Mouse (Mus musculus) 416B (cell line): Measurements from ENCODE around the gene Mob3b.

ENCODE experiments used
- DNase-seq: peaks from one replicate; pipeline ENCODE4 v3.0.0; 2011; ENCODE audit warnings: low read depth

The Mob3b gene

DNA sequence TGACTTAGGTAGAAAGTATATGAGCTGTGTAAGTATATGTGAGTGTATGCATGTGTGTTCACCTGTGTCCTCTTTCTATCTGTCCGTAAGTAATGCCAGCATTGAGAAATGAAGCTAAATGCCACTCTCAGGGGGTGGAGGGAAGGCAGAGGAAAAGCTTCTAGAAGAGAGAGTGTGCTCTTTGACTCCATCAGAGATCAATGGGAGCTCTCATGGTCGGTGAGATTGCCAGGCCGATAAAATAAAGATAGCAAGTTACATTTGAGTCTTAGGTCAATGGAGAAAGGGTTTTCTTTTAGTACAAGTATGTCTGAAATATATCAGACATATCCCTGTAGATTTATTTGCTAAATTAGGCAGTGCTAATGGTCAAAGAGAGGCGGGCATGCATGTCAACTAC lies 9.0 kb downstream of the Mob3b start:
- DNase-seq, result no peak

DNA sequence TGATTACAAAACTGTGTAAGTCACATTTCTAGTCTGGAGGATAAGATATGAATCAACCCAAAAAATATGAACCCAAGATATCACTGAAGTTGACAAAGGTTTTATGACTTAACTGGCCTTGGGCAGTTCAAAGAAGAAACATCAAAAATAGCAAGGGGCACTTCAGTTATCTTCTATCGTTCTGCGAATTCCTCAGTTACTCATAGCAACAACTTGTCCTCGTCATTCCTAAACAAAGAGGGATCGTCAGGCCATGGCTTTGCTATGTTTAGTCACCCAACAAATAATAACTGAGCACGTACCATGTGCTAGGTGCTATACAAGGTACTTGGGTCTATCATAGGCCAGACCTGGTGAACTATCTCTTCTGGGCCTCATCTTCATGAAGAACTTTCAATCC lies 10.7 kb downstream of the Mob3b start:
- no peak for DNase-seq

DNA sequence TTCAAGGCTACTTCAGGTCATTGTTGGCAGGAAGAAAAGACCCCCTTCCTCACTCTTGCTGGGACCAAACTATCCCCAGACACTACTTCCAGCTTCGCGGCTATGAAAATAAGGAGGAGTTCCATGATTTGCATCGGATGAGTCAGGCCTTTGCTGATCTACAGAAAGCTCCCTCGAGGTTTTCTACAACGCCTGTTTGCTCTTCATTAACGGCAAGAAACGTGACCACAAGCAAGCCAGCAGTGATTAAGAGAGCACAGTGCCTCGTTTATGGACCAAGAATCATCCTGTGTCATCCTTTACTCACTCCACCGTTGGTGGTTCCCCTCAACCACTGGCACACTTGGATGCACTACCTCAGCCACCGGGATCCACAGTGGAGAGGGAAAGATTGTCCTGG lies 11.6 kb downstream of the Mob3b start:
- no peak for DNase-seq

DNA sequence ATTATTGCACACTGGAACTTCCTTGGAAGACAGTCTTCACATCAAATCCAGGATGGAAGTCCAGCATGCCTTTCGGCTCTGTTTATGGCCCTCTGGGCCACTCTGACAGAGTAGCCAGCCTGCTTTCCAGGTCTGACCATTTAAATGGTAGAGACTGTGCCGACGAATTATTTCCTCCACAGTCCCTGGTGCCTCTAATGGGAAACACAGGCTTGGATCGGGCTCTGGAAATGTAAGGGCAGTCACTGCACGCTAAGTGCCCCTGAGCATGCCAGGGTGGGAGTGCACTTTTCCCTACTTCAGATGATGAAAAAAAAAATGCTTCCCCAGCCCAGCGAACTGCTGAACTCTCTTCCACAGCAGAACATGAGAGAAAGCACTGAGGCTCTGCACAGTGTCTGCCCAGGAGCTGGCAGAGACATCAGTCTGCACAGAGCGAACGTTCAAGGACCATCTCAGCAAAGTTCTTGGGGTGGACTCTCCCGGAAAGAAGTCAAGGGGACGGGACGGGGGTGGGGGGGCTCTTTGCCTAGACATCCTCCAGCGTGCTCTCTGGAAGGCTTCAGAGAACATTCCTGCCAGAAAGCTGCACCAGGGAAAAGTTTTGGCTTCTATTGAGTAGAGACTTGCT lies 13.7 kb downstream of the Mob3b start:
- DNase-seq, result no peak

DNA sequence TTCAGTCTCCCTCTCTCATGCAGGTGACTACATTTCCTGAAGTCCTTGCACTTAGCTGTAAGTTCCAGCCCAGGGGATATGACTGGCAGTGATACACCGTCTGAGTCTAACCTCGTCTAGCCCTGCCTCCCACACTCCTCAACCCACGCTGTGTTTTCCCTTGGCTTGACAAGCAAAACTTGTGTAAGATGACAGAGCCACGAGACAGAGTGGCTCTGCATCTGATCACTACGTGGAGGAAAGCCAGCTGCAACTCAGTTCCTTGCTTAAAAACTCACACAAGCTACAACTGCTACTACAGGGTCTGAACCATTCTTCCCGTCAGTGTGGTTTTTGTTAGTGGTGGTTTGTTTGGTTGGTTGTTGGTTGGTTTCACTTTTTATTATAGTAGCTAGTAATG lies 17.0 kb downstream of the Mob3b start:
- DNase-seq, result peak; percentile 3

DNA sequence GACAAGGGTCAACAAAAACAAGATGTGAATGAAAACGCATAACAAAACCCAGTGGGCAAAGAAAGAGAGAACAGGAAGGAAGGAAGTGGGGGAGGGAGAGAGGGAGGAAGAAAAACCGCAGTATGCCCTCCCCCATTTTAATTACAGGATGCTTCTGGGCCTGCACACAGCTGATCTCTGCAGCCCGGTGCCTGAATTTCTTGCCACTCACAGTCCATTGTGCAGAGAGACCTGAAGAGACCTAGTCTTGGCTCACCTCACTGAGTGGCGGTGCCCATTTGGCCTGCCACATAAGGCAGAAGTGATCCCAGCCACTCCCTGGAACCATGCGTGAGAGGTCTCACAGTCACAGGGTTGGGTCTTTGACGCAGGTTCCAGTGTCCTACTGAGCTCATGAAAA lies 19.2 kb downstream of the Mob3b start:
- DNase-seq, result no peak

DNA sequence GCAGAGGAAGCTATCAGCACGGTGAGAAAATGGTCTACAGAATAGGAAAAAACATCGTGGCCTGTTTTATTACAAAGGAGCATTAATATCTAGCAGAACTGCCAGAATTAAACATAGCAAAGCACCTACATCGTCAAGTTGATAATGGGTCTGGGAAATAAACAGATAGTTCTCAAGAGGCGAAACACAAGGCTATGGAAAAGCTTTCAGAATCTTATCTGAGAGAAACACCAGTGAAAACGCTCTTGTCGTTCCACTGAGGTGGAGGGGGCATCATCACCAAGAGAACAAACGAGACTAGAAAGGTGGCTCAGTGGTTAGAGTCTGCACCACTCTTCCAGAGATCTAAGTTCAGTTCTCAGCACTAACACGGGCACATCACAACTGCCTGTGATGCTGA lies 20.3 kb downstream of the Mob3b start:
- DNase-seq, result no peak

DNA sequence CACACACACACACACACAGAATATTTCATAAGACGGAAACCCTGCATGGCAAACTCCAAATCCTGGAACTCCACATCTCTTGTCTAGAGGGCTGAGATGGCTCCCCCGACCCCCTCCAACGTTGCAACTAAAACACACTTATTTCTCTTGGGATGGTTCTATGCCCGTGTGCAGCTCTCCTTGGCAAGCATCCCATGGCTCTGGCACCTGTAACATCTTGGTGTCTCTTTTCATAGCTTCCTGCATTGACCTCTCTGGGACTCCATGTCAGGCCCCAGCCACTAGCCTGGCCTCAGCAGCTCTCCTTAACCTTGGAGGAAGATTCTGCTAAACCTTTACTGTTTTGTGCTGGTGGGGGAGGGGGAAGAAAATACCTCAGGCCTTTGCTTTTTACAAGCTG lies 21.5 kb downstream of the Mob3b start:
- no peak for DNase-seq

DNA sequence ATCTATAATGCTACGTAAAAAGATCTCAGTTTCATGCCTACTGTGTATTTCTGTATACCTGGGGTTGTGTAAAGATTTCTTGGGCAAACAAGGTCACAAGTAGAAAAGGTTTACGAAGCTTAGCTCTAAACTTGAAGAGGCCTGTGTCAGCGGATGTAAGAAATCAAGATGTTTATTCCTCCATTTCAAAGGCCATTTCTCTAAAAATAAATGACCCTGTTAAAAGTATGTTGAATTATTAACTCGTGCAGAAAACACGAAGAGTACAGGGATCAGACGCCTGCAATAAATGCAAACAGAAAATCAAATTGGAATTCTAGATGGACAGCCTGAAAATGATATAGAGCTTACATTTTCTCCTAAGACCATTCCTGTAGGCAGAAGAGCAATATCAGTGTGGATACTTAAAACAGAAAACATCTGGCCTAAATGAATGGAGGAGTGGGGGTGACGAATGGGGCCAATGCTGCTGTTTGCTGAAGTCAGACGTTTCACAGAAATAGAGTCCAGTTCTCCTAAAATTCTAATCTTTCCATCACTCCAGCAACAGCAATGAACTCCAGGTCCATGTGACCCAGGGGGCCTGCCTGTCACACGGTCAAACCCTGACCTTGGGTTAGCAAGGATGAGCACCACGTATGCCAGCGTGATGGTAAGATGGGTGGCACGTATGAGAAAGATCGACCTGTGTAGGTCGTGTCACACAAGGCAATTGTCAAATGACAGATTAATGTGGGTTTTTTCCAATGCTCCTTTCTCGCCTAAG lies 22.3 kb downstream of the Mob3b start:
- DNase-seq, result no peak

DNA sequence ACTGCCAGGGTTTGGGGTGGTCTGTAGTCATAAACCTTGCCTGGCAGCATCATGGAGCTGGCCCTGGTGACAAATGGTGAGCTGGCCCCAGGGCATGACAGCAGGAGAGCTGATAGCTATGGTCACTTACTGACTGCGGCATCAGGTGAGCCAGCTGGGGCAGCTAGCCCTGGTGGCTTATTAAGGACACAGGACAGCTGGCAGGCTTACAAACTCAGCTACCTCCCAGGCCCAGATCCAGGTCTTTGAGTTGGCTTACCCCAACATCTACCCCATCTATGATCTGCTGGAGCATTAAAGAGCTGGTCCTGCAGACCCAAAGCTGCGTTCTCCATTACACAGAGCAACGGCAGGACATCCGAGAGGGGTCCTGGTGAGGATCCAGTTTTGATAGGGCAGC lies 23.9 kb downstream of the Mob3b start:
- DNase-seq, result no peak

DNA sequence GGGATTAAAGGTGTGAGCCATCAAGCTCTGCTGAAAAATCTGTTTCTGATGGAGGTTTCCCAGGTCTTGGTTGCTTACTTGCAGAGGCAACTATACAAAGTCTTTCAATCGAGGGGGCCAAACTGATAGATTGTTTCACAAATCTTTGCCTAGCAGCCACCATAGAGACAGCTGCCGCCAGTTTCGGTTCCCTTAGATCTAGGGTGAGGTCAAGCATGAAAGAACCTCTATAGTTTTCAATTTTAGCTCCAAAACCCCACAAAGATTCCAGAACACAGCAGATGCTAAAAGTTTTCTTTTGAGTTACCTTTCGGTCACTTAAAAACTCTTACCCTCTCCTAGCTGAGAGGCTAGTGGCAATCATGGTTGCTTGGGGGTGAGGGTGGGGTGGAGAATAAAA lies 25.7 kb downstream of the Mob3b start:
- no peak for DNase-seq

DNA sequence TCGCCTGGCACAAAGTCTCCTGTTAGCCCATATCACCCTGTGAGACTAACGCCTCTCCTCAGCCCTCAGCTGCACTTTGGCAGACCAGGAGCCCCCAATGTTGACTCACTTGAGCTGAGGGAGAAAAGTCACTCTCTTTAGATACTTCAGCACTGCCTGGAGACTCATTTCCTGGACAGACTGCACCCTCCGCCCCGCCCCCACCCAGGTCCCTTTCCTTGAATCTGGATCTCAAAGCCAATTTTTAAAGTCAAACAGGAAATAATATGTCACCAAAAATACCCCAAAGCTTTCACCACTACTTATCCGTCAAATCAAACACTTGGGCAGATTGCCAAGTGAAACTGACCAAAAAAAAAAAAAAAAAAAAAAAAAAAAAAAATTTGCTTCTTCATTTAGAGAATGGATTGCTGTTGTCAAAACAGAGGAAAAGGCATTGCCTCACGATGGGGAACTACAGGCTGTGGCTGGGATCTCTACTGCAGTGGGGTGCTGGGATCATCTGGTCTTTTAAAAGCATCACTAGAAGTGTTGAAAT lies 26.8 kb downstream of the Mob3b start:
- peak; percentile 77 for DNase-seq

DNA sequence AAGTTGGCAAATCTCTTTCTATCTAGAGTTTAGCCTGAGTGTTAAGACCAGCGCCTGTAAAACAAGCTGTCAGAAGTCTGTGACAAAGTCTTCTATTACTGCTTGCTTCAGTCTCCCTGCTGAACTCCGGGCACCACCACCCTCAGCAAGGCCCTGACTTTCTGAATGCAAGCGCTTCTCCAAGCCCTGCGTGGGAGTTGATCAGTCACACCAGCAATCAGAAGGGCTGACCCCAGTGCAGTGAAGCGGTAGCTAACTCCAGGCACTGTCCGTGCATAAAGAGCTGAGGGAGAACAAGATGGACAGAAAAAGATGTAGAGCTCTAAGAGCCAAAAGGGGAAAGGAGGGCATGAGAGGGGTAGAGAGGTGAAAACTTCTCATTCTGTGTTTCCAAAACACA lies 29.5 kb downstream of the Mob3b start:
- no peak for DNase-seq

DNA sequence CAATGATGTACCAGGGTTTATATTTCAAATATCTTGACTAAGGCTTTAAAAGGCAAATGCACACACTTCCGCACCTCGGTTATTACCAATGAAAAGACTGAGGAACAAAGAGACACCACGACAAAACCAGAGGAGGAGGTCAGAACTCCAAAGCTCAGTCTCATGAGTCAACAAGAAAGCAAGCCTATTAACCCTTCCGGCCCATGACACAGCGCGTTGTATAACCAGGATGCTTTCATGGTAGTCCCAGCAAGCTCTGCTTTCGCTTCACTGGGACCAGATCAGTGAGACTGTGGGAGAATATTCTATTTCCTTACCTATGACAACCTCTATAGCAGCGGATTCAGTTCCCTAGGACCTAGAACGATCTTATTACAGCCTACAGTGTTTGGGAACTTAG lies 30.5 kb downstream of the Mob3b start:
- DNase-seq, result no peak

DNA sequence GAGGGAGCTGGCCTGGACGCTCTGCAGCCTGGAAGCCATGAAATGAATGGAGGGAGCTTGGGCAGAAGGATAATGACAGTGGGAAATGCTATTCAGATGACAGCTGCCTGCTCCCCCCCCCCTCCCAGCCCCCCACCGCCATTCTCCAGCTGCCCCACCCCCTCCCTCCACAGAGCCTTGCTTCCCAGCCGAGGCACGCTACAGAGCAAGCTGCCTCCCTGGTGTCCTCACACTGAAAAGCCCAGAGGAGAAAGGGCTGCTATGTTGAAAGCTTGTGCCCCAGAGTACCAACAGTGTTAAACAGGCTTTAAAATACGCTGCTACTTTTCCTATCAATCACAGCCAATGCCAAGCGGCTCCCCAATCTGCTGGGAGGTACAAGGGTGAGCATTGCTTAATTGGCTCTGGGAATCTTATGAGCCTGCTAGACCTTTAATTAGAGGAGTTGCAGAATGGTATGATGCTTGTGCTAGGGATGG lies 31.9 kb downstream of the Mob3b start:
- no peak for DNase-seq

DNA sequence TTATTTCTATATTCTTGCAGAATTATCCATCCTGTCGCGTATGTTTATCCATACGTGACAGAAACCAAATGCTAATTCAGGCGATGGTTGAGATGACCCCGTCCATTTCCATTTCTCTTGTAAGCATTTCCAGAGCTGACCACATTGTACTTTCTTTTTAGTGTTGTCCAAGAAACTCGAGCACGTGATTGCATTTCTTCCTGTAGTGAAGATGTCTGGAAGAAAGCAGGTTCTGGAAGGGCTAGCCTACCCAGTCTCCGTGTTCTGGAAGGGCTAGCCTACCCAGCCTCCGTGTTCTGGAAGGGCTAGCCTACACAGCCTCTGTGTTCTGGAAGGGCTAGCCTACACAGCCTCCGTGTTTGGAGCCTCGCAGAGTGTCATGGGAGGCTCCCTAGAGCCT lies 33.3 kb downstream of the Mob3b start:
- no peak for DNase-seq

DNA sequence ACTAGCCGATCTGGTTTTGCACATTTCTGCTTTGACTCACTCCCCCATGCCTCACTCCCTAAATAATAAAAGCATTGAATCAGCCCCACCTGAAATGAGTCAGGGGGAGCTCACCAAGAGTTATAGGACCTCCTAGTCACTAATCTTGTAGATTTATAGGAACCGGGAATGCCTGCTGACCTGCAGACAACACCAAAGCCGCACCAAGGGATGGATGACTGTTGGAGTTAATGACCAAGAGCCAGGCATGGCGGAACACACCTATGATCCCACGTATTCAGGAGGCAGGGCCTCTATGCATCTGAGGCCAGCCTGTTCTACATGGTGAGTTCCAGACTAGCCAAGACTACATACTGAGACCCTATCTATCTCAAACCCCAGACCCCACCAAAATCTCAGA lies 34.2 kb downstream of the Mob3b start:
- DNase-seq, result no peak

DNA sequence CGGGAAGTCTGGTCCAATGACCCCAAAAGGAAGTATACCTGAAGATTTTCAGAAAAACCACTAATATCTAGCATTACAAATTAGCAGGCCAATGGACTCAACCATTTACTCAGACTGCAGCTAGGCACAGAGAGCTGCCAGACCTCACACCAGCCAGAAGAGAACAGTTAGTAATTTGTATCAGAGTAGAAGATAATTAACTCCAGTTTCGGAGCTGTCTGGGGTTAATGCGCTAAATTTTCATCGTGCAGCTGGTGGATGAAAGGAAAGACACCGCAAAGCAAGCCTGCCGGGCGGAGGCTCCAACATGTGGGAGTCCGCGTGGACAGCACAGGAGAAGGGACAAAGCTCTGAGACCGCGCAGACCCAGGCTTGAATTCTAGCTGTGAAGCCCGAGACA lies 36.2 kb downstream of the Mob3b start:
- DNase-seq, result no peak

DNA sequence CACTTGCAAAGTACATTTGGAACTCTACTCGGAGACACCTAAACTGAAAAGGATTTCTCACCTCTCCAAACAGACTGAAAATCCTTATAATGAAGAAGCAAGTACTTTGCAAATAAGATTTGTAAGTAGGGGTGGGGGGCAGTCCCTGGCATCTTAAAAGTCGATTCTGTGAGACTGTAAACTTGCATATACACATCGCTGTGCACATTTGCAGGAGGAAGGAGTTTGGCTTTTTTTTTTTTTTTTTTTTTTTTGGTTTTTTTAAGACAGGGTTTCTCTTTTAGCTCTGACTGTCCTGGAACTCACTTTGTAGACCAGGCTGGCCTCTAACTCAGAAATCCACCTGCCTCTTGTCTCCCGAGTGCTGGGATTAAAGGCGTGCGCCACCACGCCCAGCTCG lies 36.7 kb downstream of the Mob3b start:
- no peak for DNase-seq

DNA sequence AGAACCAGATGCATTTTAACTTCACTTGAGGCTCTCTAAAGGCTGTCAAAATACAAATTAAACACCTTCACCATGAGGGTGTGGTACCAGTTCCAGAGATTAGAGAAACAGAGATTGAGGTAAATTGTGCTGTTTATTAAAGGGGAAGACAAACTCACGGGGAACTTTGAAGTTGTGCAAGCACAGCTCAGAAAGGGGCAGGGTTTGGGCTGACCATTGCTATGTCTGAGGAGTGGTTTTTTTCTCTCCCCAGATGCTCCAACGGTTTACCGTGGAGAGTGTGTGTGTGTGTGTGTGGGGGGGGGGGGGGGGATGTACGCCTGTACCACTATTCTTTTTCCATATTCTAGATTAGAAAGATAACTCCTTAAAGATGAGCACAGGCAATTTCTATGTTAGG lies 37.1 kb downstream of the Mob3b start:
- no peak for DNase-seq

DNA sequence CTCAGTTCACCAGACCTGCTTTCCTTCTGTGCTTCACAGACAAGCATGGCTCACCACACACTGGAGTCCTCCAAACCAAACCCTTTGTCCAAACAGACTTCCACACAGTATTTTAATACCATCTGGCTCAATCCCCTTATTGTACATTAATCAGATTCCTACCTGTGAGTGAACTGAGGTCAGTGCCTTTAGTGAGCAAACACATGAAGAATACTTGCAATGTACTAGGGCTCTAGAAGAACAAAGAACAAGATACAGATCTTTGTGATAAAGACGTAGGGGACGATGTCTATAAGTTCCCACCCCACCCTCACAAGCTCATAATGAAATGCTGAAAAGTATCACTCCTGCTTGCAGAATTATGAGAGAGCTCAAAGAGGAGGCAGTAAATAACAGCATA lies 38.4 kb downstream of the Mob3b start:
- DNase-seq, result no peak

DNA sequence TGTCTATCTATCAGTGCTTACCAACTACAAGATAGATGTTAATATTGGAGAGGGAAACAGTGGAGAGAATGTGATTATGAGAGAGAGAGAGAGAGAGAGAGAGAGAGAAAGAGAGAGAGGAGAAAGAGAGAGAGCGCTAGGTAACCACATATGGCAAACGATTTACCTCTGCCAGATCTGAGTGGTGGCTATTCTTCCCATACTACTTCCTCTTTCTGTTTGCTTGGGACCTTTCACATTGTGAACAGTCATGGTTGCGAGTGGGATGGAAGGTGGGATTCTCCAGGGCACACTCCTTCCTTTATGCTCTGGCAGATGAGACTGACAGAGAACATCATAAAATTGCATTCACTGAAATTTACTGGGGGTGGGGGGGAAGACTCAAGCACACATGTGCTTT lies 40.1 kb downstream of the Mob3b start:
- no peak for DNase-seq

DNA sequence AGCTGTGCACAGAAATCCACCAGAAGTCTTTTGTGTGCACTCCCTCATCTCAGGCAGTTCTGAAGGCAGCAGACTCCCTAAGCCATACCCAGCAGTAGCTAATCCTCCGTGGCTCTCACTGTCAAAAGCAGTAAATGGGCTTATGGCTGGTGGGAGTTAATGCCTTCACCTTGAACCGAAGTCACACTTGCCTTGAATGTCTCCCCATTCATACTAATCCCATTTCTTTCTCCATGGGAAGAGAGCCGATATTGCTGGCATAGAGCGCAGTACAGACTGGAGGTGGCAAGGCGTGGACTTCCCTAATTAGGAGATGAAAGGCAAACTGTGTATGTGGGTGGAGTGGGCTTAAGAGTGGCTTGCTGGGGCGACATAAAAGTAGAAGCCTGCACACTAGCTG lies 41.4 kb downstream of the Mob3b start:
- DNase-seq, result no peak

DNA sequence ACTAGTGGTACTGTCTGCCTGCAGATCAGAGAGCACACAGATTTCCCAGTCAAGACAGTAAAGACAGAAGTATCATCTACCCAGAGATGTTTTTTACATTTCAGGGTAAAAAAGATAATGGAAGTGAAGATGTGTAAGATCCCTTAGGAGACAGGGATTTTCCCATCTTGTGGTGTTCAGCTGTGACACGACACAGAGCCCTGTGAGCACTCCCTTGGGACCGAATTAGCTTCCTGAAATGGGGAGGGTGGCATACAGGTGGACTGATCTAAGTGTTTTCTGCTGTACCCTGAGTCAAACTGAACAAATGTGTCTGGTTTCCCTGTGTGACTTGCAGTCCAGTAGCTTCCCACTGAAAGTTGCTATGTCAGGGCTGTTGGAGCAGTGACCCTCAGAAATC lies 42.3 kb downstream of the Mob3b start:
- DNase-seq, result no peak
